Mouse (Mus musculus): ENCODE results near the gene Ehd4.

Ehd4 gene

GRCm38 (mm10) chr2:120108077-120108476, 46.3 kb downstream of the Ehd4 start:
- no peak for DNase-seq (ENCODE audit: low read depth, low spot score)

GRCm38 (mm10) chr2:120107446-120107845, 47.0 kb downstream of the Ehd4 start:
- no peak for DNase-seq (ENCODE audit: low read depth, low spot score)

GRCm38 (mm10) chr2:120106397-120106973, 47.9 kb downstream of the Ehd4 start:
- DNase-seq (ENCODE audit: low read depth, low spot score): no peak

DNA sequence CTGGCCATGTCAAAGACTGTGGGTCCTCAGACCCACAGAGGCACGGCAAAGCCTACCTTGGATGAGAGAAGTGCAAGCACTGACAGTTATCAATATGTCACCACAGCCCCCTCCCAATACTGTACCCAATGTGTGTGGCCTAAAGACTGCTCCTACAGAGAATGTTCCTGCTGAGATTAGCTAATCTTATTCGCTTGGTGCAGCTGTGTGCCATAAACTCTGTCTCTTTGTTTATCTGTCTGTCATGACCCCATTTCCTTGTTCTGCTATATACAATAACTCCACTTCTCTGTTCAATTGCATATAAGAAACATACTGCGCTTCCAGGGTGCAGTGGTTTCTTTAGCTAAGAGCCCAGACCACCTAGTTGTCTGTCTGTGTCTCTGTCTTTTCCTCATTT, 48.5 kb downstream of the Ehd4 start:
- DNase-seq (ENCODE audit: low read depth, low spot score): no peak

DNA sequence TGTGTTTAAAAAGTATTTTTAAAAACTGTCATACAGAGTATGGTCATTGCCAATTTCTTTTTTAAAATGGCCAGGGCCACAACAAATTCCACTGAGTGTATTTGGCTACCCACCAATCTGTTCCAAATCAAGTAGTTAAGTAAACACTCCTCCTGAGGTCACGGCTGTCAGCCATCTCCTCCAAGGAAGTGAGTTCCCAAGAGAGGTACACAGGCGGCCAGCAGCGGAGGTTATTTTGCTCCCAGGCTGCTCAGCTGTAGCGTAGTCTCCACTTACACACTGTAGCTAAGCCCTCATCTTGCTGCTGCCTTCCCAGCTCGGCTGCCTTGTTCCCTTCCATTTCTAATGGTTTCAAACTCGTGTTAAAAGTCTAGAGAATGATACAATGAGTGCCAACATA, 51.5 kb downstream of the Ehd4 start:
- DNase-seq (ENCODE audit: low read depth, low spot score): no peak

- DNase-seq (ENCODE audit: low read depth, low spot score): no peak
Measured at GRCm38 (mm10) chr2:120102450-120102849, 52.0 kb downstream of the Ehd4 start.

DNA sequence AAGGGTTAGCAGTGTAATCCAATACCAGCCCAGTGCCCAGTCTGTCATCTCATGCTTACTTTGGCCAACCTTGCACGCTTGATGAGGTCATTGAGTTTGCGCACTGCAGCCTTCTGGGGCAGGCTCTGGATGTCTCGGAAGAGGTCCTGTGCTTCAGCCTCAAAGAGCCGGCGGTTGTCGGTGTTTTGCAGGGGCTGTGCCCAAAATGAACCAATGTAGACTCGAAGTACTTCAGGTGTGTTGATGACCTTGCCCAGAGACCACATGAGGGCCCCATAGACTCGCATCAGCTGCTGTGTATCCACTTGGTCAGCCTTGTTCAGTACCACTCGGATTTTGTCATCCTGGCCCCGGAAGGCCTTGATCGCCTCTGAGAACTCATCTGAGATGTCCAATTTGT, 52.4 kb downstream of the Ehd4 start:
- no peak for DNase-seq (ENCODE audit: low read depth, low spot score)

- DNase-seq (ENCODE audit: low read depth, low spot score): no peak
Measured at GRCm38 (mm10) chr2:120099886-120100285, 54.5 kb downstream of the Ehd4 start.

DNA sequence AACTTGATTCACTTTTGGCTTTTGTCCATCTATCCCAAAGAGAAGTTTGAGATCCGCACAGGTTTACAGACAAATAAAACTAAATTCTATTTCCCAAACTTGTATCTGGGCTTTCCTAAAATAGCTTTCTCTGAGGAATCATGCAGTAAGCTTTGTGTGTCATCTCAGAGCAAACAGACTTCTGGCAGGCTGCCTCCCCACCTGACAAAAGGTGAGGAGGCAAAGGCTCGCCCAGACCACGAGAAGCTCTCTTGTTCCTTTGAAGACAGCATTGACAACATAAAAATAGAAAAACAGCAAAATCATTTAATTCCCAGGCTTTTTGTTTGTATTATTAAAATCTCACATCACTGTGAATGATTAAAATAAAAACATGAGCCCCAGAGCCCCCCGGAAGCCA, 55.1 kb downstream of the Ehd4 start:
- DNase-seq (ENCODE audit: low read depth, low spot score): no peak

GRCm38 (mm10) chr2:120098781-120099202, 55.6 kb downstream of the Ehd4 start:
- DNase-seq (ENCODE audit: low read depth, low spot score): no peak

GRCm38 (mm10) chr2:120097868-120098267, 56.5 kb downstream of the Ehd4 start:
- DNase-seq (ENCODE audit: low read depth, low spot score): no peak

DNA sequence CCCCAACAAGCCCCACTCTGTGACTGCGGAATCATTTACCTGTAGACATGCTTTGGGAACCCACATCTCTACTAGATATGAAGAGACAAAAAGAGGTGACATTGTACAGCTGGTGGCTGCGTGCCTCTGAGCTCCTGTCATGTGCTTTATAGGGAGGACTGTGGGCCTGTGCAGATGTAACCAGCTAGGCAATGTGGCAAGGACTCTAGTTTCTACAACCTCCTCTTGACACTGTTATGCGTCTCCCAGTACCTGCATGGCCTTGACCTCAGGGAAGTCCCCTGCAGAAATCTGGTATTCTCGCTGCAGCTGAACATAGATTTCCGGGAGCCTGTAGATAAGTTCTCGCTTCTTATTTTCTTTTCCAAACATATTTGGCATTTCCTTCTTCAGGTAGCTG, 57.7 kb downstream of the Ehd4 start:
- no peak for DNase-seq (ENCODE audit: low read depth, low spot score)

DNA sequence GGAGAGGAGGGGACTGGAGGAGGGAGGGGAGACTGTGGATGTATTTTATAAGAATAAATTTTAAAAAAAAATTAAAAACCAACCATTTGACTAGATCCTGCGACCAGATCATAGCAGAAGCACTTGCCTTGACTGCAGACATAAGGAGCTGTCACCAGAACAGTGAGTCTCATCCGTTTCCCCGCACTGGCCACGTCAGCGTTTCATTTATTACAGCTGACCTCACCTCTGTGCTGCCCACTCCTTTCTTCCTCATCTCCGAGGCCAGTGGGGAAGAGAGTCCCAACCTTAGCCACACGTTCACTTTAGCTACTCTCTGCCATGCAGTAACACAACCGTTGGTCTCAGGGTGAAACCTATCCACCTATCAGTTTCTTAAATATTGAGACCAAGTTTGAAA, 58.2 kb downstream of the Ehd4 start:
- DNase-seq (ENCODE audit: low read depth, low spot score): no peak

DNA sequence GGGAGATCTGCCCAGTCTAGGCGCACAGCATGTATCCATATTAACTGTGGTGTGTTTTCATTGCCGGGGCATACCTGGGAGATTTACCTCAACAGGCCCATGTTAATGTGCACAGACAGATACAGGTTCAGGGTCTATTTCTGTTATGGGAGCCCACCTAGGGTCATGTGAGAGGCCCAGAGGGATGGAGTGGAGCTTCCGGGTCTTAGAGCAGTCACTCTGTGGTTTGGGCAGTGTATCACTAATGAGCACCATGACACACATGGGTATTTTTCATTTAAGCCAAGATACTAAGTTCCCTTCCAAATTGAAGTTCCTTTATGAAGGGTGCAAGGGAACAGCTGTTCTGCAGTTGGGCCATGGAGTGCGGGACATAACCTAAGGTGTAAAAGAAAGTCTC, 59.2 kb downstream of the Ehd4 start:
- no peak for DNase-seq (ENCODE audit: low read depth, low spot score)

DNA sequence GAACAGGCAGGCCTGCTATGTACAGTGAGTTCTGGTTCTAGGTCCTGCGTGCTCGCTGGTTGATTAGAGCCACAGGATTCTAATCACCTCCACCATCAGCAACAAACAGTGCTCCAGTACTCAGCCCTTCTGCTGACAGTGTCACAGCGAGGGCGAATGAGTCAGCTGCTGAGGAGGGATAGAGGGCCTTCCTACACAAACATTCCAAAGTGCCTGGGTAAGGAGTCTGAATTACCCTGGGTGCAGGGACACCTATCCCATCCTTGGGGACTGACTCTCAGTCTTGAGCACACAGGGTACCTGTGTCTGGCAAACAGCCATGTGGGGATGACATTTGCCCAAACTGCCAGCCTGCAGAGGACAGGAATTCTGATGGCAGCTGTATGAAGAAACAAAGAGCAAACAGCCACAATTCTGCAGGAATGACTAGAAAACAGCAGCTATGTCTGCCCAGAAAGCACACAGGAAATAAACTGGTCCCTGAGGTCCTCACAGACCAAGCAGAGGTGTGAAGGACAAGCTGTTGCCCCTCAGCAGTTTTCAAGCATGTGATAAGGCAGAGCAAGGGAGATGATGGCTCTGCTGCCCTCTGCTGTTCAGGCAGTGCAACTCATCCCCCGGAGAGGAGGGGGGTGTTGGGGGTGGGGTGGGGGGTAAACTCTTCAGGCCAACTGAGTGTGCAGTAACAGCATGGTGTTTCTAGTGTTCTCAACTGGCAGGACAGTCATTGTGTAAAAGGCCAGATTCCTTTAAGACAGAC, 60.6 kb downstream of the Ehd4 start:
- no peak for DNase-seq (ENCODE audit: low read depth, low spot score)

- DNase-seq (ENCODE audit: low read depth, low spot score): no peak
Measured at GRCm38 (mm10) chr2:120090979-120091378, 63.4 kb downstream of the Ehd4 start.

DNA sequence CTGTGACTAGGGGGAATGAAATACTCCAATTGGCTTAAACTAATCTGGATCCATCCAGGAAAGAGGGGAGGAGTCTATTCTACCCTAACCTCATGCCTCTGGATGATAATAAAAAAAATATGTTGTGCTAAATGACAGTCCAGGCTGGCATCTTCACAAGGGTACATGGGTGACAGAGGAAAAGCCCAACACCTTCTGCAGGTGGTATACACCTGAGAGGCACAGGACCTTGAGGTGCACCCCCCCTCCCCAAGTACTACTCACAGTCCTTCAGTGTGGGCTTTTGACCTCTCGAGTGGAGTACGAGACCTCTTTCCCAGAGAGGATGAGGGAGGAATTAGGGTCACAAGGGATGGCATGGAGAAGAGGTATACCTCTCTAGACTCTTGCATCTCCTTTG, 66.5 kb downstream of the Ehd4 start:
- DNase-seq (ENCODE audit: low read depth, low spot score): no peak

DNA sequence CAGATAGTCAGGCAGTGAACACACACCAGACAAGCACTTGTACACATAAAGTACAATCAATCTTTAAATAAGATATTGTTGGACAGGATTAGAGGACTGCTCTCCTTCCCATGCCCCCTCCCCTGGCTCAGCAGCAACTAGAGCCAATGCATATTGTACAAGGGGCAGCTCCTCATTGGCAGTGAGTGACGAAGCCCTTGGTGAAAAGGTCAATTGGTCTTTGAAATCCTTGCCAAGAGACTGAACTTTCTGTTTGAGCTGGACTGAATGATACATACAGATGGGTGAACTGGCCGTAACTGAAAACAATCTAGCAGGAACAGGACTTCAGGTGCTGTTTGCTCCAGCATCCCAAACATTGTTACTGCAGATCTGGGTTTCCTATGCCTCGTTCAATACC, 67.0 kb downstream of the Ehd4 start:
- no peak for DNase-seq (ENCODE audit: low read depth, low spot score)

- no peak for DNase-seq (ENCODE audit: low read depth, low spot score)
Measured at GRCm38 (mm10) chr2:120086038-120086437, 68.4 kb downstream of the Ehd4 start.

- DNase-seq (ENCODE audit: low read depth, low spot score): no peak
Measured at GRCm38 (mm10) chr2:120084593-120085361, 69.6 kb downstream of the Ehd4 start.

DNA sequence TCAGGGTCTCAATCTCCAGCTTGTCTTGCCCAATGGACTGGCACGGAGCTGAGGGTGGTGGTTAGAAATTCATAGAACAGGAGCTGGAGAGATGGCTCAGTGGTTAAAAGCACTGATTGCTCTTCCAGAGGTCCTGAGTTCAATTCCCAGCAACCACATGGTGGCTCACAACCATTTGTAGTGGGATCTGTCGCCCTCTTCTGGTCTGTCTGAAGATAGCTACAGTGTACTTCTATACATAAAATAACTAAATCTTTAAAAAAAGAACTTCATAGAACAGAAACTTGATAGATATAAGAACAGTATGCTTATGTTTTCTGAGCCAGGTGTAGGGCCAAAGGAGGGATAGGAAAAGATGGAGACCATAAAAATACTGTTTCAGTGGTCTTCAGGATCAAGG, 72.0 kb downstream of the Ehd4 start:
- no peak for DNase-seq (ENCODE audit: low read depth, low spot score)

- peak; percentile 82 for DNase-seq (ENCODE audit: low read depth, low spot score)
Measured at GRCm38 (mm10) chr2:120076076-120076705, 78.2 kb downstream of the Ehd4 start.

All from WW6 (cell line).